Mouse (Mus musculus) thymus, postnatal 4 days (tissue): Measurements from ENCODE around the gene Mup6.
"Not testable (repeated sequence)": the region's sequence is repeated elsewhere in the genome, so short reads cannot be mapped to it uniquely, and the experiment has no call there.

Experiments
- DNase-seq: peaks from one replicate; pipeline ENCODE4 v3.0.0; 2021

The Mup6 gene

GRCm38 (mm10) chr4:59963405-59964344 is at the start of gene Mup6:
Gene Mup6 (plus strand): TSS chr4:59964294.
- DNase-seq, result no peak

GRCm38 (mm10) chr4:59914608-59915403 is 49.3 kb upstream of the Mup6 start, which contains the start of gene Slc46a2:
Gene Slc46a2 (minus strand): TSS chr4:59915056.
- no peak for DNase-seq

GRCm38 (mm10) chr4:59917966-59918365 is 46.1 kb upstream of the Mup6 start:
- no peak for DNase-seq

GRCm38 (mm10) chr4:59925082-59925481 is 39.0 kb upstream of the Mup6 start:
- DNase-seq, result peak; percentile 32

- DNase-seq, result no peak
Observed at GRCm38 (mm10) chr4:59927666-59928065, 36.4 kb upstream of the Mup6 start.

- DNase-seq, result peak; percentile 92
Observed at GRCm38 (mm10) chr4:59928347-59928746, 35.7 kb upstream of the Mup6 start.

GRCm38 (mm10) chr4:59932505-59933281 is 31.4 kb upstream of the Mup6 start:
- DNase-seq, result peak; percentile 34

GRCm38 (mm10) chr4:59937543-59937942 is 26.6 kb upstream of the Mup6 start:
- no peak for DNase-seq

GRCm38 (mm10) chr4:59960610-59961009 is 3.5 kb upstream of the Mup6 start, which contains the start of gene Mup4:
Gene Mup4 (minus strand): TSS chr4:59960710.
- no peak for DNase-seq

GRCm38 (mm10) chr4:59997894-59998293 is 33.8 kb downstream of the Mup6 start:
- DNase-seq, result not testable (repeated sequence)

GRCm38 (mm10) chr4:60020141-60020540 is 56.0 kb downstream of the Mup6 start:
- DNase-seq, result not testable (repeated sequence)

- DNase-seq, result not testable (repeated sequence)
Observed at GRCm38 (mm10) chr4:60029334-60030111, 65.4 kb downstream of the Mup6 start.
